Mouse (Mus musculus): ENCODE results near the gene Plau.

Plau gene

GRCm38 (mm10) chr14:20836171-20836904, at the start of gene Plau:
Gene Plau, plus strand, starts transcription at chr14:20836660.
- WGBS, result 4% methylated on average over 33 of the region's 33 CpGs

GRCm38 (mm10) chr14:20788151-20788550, 48.3 kb upstream of the Plau start:
- 85% methylated on average over 3 of the region's 3 CpGs for WGBS

GRCm38 (mm10) chr14:20789593-20789992, 46.9 kb upstream of the Plau start:
- WGBS, result 46% methylated on average over 4 of the region's 4 CpGs

- WGBS, result 54% methylated on average over 5 of the region's 5 CpGs
Observed at GRCm38 (mm10) chr14:20790445-20790844, 46.0 kb upstream of the Plau start.

- whole genome bisulfite sequencing, result 53% methylated on average over 6 of the region's 6 CpGs
Observed at GRCm38 (mm10) chr14:20790996-20791395, 45.5 kb upstream of the Plau start.

GRCm38 (mm10) chr14:20791511-20792242, 44.8 kb upstream of the Plau start:
- WGBS, result 45% methylated on average over 16 of the region's 16 CpGs

- whole genome bisulfite sequencing, result 33% methylated on average over 8 of the region's 8 CpGs
Observed at GRCm38 (mm10) chr14:20792243-20792921, 44.1 kb upstream of the Plau start.

GRCm38 (mm10) chr14:20792922-20793757, 43.3 kb upstream of the Plau start:
- WGBS, result 2% methylated on average over 57 of the region's 57 CpGs

- WGBS, result 2% methylated on average over 70 of the region's 76 CpGs
Observed at GRCm38 (mm10) chr14:20793758-20794531, 42.5 kb upstream of the Plau start, which contains the start of gene Camk2g. Gene Camk2g, minus strand, starts transcription at chr14:20794088.

GRCm38 (mm10) chr14:20794589-20794988, 41.9 kb upstream of the Plau start:
- 29% methylated on average over 9 of the region's 9 CpGs for WGBS

- WGBS, result 56% methylated on average over 9 of the region's 9 CpGs
Observed at GRCm38 (mm10) chr14:20795423-20796152, 40.9 kb upstream of the Plau start.

- WGBS, result 80% methylated on average over 8 of the region's 8 CpGs
Observed at GRCm38 (mm10) chr14:20796170-20796569, 40.3 kb upstream of the Plau start.

- 53% methylated on average over 8 of the region's 8 CpGs for WGBS
Observed at GRCm38 (mm10) chr14:20796643-20797042, 39.8 kb upstream of the Plau start.

GRCm38 (mm10) chr14:20798300-20798699, 38.2 kb upstream of the Plau start:
- WGBS, result 84% methylated on average over 6 of the region's 6 CpGs

GRCm38 (mm10) chr14:20798761-20799160, 37.7 kb upstream of the Plau start:
- WGBS, result 10% methylated on average over 7 of the region's 7 CpGs

GRCm38 (mm10) chr14:20802926-20803605, 33.4 kb upstream of the Plau start:
- 23% methylated on average over 2 of the region's 2 CpGs for WGBS

GRCm38 (mm10) chr14:20803606-20803938, 32.9 kb upstream of the Plau start:
- 5% methylated on average over 7 of the region's 7 CpGs for WGBS

GRCm38 (mm10) chr14:20804481-20804880, 32.0 kb upstream of the Plau start:
- 84% methylated on average over 5 of the region's 5 CpGs for WGBS

- WGBS, result 44% methylated on average over 9 of the region's 9 CpGs
Observed at GRCm38 (mm10) chr14:20804964-20805672, 31.3 kb upstream of the Plau start.

Data from cerebral cortex, adult 2 months (tissue).